Mouse (Mus musculus): ENCODE results near the gene Shisa8. TPM values are rescaled to one million over a fixed set of nuclear protein-coding genes. Genes with fewer than 3 reads are reported as not detected.

Shisa8 gene
- polyA plus RNA-seq, 1 experiment from 2014 or later: 6.7 TPM

- no peak for ATAC-seq (ENCODE audit: low FRiP score)
- peaks cover 28% of the 10 kb centered on the region for H3K27me3 ChIP-seq (replicated peaks)
- WGBS: 74% methylated on average over 14 of the region's 14 CpGs
Measured at GRCm38 (mm10) chr15:82221104-82221860, 8.7 kb upstream of the Shisa8 start.

GRCm38 (mm10) chr15:82220003-82220675, 7.5 kb upstream of the Shisa8 start:
- H3K27ac ChIP-seq (replicated peaks): no peak overlapping the region
- peaks cover 35% of the 10 kb centered on the region for H3K27me3 ChIP-seq (replicated peaks)
- WGBS: 75% methylated on average over 11 of the region's 12 CpGs
- ATAC-seq (ENCODE audit: low FRiP score): no peak
- no peaks in the 10 kb centered on the region for H3K9me3 ChIP-seq (replicated peaks)
- no peak overlapping the region for H3K4me2 ChIP-seq
- H3K9ac ChIP-seq (replicated peaks): no peak overlapping the region
- no peaks in the 10 kb centered on the region for H3K36me3 ChIP-seq
- peaks cover 27% of the 10 kb centered on the region for H3K4me1 ChIP-seq
- no peak overlapping the region for H3K4me3 ChIP-seq (replicated peaks)

More at GRCm38 (mm10) chr15:82221104-82221860, 8.7 kb upstream of the Shisa8 start:
- Histone ChIP-seq H3K27ac (replicated peaks) (no peak overlapping the region), H3K9ac (replicated peaks) (no peak overlapping the region), H3K4me2 (no peak overlapping the region), H3K4me1 (peaks cover 22% of the 10 kb centered on the region), H3K9me3 (replicated peaks) (no peaks in the 10 kb centered on the region), H3K36me3 (no peaks in the 10 kb centered on the region), H3K4me3 (replicated peaks) (no peak overlapping the region)

- H3K27ac ChIP-seq (replicated peaks): no peak overlapping the region
- H3K4me1 ChIP-seq: peaks cover 20% of the 10 kb centered on the region
- H3K27me3 ChIP-seq (replicated peaks): peaks cover 34% of the 10 kb centered on the region
- no peak overlapping the region for H3K9ac ChIP-seq (replicated peaks)
- H3K4me3 ChIP-seq (replicated peaks): no peak overlapping the region
- H3K4me2 ChIP-seq: no peak overlapping the region
- no peak for ATAC-seq (ENCODE audit: low FRiP score)
- 81% methylated on average over 26 of the region's 26 CpGs for WGBS
- no peaks in the 10 kb centered on the region for H3K36me3 ChIP-seq
- H3K9me3 ChIP-seq (replicated peaks): no peaks in the 10 kb centered on the region
Measured at GRCm38 (mm10) chr15:82218778-82219666, 6.4 kb upstream of the Shisa8 start.

- H3K9me3 ChIP-seq (replicated peaks): no peaks in the 10 kb centered on the region
- no peaks in the 10 kb centered on the region for H3K36me3 ChIP-seq
- no peak overlapping the region for H3K4me3 ChIP-seq (replicated peaks)
- no peak overlapping the region for H3K27ac ChIP-seq (replicated peaks)
- peaks cover 38% of the 10 kb centered on the region for H3K27me3 ChIP-seq (replicated peaks)
- ATAC-seq (ENCODE audit: low FRiP score): no peak
- H3K4me1 ChIP-seq: peaks cover 15% of the 10 kb centered on the region
- 30% methylated on average over 9 of the region's 9 CpGs for WGBS
- no peak overlapping the region for H3K9ac ChIP-seq (replicated peaks)
- no peak overlapping the region for H3K4me2 ChIP-seq
Measured at GRCm38 (mm10) chr15:82217980-82218379, 5.4 kb upstream of the Shisa8 start.

GRCm38 (mm10) chr15:82217039-82217438, 4.4 kb upstream of the Shisa8 start:
- Histone ChIP-seq H3K4me3 (replicated peaks) (no peak overlapping the region), H3K4me1 (peaks cover 24% of the 10 kb centered on the region), H3K36me3 (no peaks in the 10 kb centered on the region), H3K9ac (replicated peaks) (no peak overlapping the region), H3K9me3 (replicated peaks) (no peaks in the 10 kb centered on the region), H3K27ac (replicated peaks) (no peak overlapping the region), H3K4me2 (no peak overlapping the region), H3K27me3 (replicated peaks) (peaks cover 45% of the 10 kb centered on the region)
- 12% methylated on average over 7 of the region's 7 CpGs for WGBS
- ATAC-seq (ENCODE audit: low FRiP score): no peak

GRCm38 (mm10) chr15:82216142-82216827, 3.7 kb upstream of the Shisa8 start:
- H3K27ac ChIP-seq (replicated peaks): no peak overlapping the region
- ATAC-seq (ENCODE audit: low FRiP score): no peak
- WGBS: 50% methylated on average over 20 of the region's 20 CpGs

GRCm38 (mm10) chr15:82215332-82216046, 2.9 kb upstream of the Shisa8 start:
- Histone ChIP-seq H3K36me3 (no peaks in the 10 kb centered on the region), H3K9ac (replicated peaks) (no peak overlapping the region), H3K4me2 (no peak overlapping the region), H3K9me3 (replicated peaks) (no peaks in the 10 kb centered on the region), H3K27ac (replicated peaks) (no peak overlapping the region), H3K4me3 (replicated peaks) (no peak overlapping the region), H3K4me1 (peaks cover 32% of the 10 kb centered on the region), H3K27me3 (replicated peaks) (peaks cover 59% of the 10 kb centered on the region)
- ATAC-seq (ENCODE audit: low FRiP score): no peak
- WGBS: 37% methylated on average over 11 of the region's 11 CpGs

More at GRCm38 (mm10) chr15:82216142-82216827, 3.7 kb upstream of the Shisa8 start:
- Histone ChIP-seq H3K4me2 (no peak overlapping the region), H3K9me3 (replicated peaks) (no peaks in the 10 kb centered on the region), H3K4me3 (replicated peaks) (no peak overlapping the region), H3K27me3 (replicated peaks) (peaks cover 52% of the 10 kb centered on the region), H3K9ac (replicated peaks) (no peak overlapping the region; the same call in 1 of the 2 replicates), H3K4me1 (peaks cover 32% of the 10 kb centered on the region), H3K36me3 (no peaks in the 10 kb centered on the region)

GRCm38 (mm10) chr15:82213222-82213621, 607 bp upstream of the Shisa8 start:
- no peaks in the 10 kb centered on the region for H3K36me3 ChIP-seq
- peaks cover 32% of the 10 kb centered on the region for H3K4me1 ChIP-seq
- 0 out of 2 replicates have a peak overlapping the region, but pooled peaks have one; percentile 44 for H3K9ac ChIP-seq (replicated peaks)
- WGBS: 6% methylated on average over 4 of the region's 4 CpGs
- peak overlapping the region; percentile 72; the same call in 1 of the 2 replicates for H3K4me2 ChIP-seq
- H3K4me3 ChIP-seq (replicated peaks): 0 out of 2 replicates have a peak overlapping the region, but pooled peaks have one; percentile 49
- H3K9me3 ChIP-seq (replicated peaks): no peaks in the 10 kb centered on the region
- no peak for ATAC-seq (ENCODE audit: low FRiP score)
- H3K27me3 ChIP-seq (replicated peaks): peaks cover 79% of the 10 kb centered on the region
- no peak overlapping the region for H3K27ac ChIP-seq (replicated peaks)

- Histone ChIP-seq H3K36me3 (no peaks in the 10 kb centered on the region), H3K9me3 (replicated peaks) (no peaks in the 10 kb centered on the region), H3K27me3 (replicated peaks) (peaks cover 88% of the 10 kb centered on the region), H3K4me2 (peak overlapping the region; percentile 72), H3K4me1 (peaks cover 39% of the 10 kb centered on the region), H3K27ac (replicated peaks) (no peak overlapping the region; the same call in 1 of the 2 replicates), H3K4me3 (replicated peaks) (peak overlapping the region; percentile 49), H3K9ac (replicated peaks) (peak overlapping the region; percentile 44)
- WGBS: under 1% methylated on average over 103 of the region's 112 CpGs
- ATAC-seq (ENCODE audit: low FRiP score): peak; percentile 56
Measured at GRCm38 (mm10) chr15:82211911-82212751, 484 bp downstream of the Shisa8 start.

- Histone ChIP-seq H3K9ac (replicated peaks) (peak overlapping the region; percentile 44; the same call in 1 of the 2 replicates), H3K4me2 (peak overlapping the region; percentile 72), H3K4me3 (replicated peaks) (peak overlapping the region; percentile 49), H3K27me3 (replicated peaks) (peaks cover 91% of the 10 kb centered on the region), H3K9me3 (replicated peaks) (no peaks in the 10 kb centered on the region), H3K36me3 (no peaks in the 10 kb centered on the region), H3K27ac (replicated peaks) (no peak overlapping the region), H3K4me1 (peaks cover 39% of the 10 kb centered on the region)
- WGBS: under 1% methylated on average over 11 of the region's 11 CpGs
- ATAC-seq (ENCODE audit: low FRiP score): no peak
Measured at GRCm38 (mm10) chr15:82211281-82211680, 1.3 kb downstream of the Shisa8 start.
